23 mouse cellular contexts compared by ENCODE assay signal in the genomic region with DNA sequence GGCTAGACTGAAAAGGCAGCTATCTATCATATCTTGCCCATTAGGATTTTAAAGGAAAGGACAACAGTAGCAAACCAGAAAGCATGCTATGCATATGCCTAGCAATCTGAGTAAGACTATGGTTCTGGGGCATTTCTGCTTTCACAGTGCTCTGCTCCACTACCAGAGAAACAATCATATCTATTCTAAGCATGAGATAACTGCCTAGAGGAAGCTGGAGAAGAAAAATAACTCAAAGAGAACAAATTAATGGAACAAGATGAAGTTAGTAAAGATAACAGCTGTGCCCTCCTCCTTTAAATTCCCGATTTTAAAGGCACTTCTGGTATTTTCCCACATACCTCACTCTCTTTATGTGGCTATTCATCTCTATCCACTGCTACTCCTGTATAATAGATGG. TPM values are rescaled to one million over a fixed set of nuclear protein-coding genes. Genes with fewer than 3 reads are reported as not detected.
A peak's percentile ranks its signal among the peaks of the same experiment; 100 is the strongest.
DNase-seq lines count a peak whose midpoint lies in the region; ATAC-seq and TF ChIP-seq lines count a peak whose summit lies in the region.
"Had no signal": no experiment of that assay in that cellular context is flagged by ENCODE, and none has a peak within 500 bp of the region (broad histone marks: within the 10 kb centered on the region; RNA-seq: fewer than 3 reads in every experiment).

No protein-coding gene starts in this region.

- H3K36me3 ChIP-seq in heart, embryonic 11.5 days (ENCODE audit: control insufficient read depth, insufficient read depth, low read length) = no peaks in the 10 kb centered on the region
- no peaks in the 10 kb centered on the region for H3K36me3 ChIP-seq in heart, embryonic 16.5 days (ENCODE audit: control insufficient read depth, insufficient read depth)
- peaks cover 0 to 30% of the 10 kb centered on the region in 2 experiments; a peak in 2 of 4 replicates for H3K36me3 ChIP-seq in MEL (ENCODE audit: control insufficient read depth in 1 of 2, insufficient read depth in 2 of 2, low read length in 2 of 2)
- no peaks in the 10 kb centered on the region for H3K36me3 ChIP-seq in intestine, postnatal 0 days (ENCODE audit: control insufficient read depth, insufficient read depth)
- H3K36me3 ChIP-seq in liver, postnatal 0 days (replicated peaks; ENCODE audit: insufficient read depth, low read length) = no peaks in the 10 kb centered on the region
- peaks cover 5% of the 10 kb centered on the region for H3K36me3 ChIP-seq in hindbrain, embryonic 13.5 days

- intact Hi-C loops in heart, postnatal 10 days (cut with DNase I) = no loop called here

- peak; percentile 51 to 78; a peak in 3 of 4 replicates for TF ChIP-seq EP300 in MEL (IDR thresholded peaks at IDR 0.05; ENCODE audit: low read depth in 1 of 2, low read length in 2 of 2)
- no peak for TF ChIP-seq EP300 in liver, postnatal 0 days (IDR thresholded peaks at IDR 0.05; ENCODE audit: low read depth)

- no peaks in the 10 kb centered on the region for H3K27me3 ChIP-seq in heart, embryonic 11.5 days (ENCODE audit: control insufficient read depth, insufficient read depth, low read length)
- no peaks in the 10 kb centered on the region for H3K27me3 ChIP-seq in heart, embryonic 16.5 days (ENCODE audit: control insufficient read depth, insufficient read depth, low read length)
- no peaks in the 10 kb centered on the region for H3K27me3 ChIP-seq in MEL (ENCODE audit: control insufficient read depth in 1 of 2, insufficient read depth in 2 of 2, low read length in 2 of 2)
- H3K27me3 ChIP-seq in intestine, postnatal 0 days (replicated peaks; ENCODE audit: control insufficient read depth, insufficient read depth, low read length) = no peaks in the 10 kb centered on the region
- no peaks in the 10 kb centered on the region for H3K27me3 ChIP-seq in liver, postnatal 0 days (ENCODE audit: insufficient read depth, low read length)
- no peaks in the 10 kb centered on the region for H3K27me3 ChIP-seq in hindbrain, embryonic 13.5 days
- H3K27me3 ChIP-seq: embryonic facial prominence, embryonic 13.5 days had no signal

- peaks cover 11% of the 10 kb centered on the region for H3K4me1 ChIP-seq in heart, embryonic 11.5 days (ENCODE audit: control insufficient read depth, insufficient read depth, low read length)
- peaks cover 12% of the 10 kb centered on the region for H3K4me1 ChIP-seq in heart, embryonic 16.5 days (ENCODE audit: control insufficient read depth, insufficient read depth, low read length)
- H3K4me1 ChIP-seq in MEL (ENCODE audit: control insufficient read depth in 1 of 2, insufficient read depth in 2 of 2, low read length in 2 of 2) = peaks cover 7 to 17% of the 10 kb centered on the region in 2 experiments
- H3K4me1 ChIP-seq in intestine, postnatal 0 days (replicated peaks; ENCODE audit: control insufficient read depth, insufficient read depth, low read length) = peaks cover 6% of the 10 kb centered on the region; the same call in 1 of the 2 replicates
- no peaks in the 10 kb centered on the region; the same call in 1 of the 2 replicates for H3K4me1 ChIP-seq in liver, postnatal 0 days (ENCODE audit: insufficient read depth)
- H3K4me1 ChIP-seq in hindbrain, embryonic 13.5 days (replicated peaks) = no peaks in the 10 kb centered on the region

- TF ChIP-seq POLR2A in MEL (IDR thresholded peaks at IDR 0.05; ENCODE audit: control insufficient read depth in 1 of 2, insufficient read depth in 1 of 2, low read depth in 1 of 2, low read length in 2 of 2, poor library complexity in 1 of 2) = no peak

- no peak for TF ChIP-seq RAD21 in MEL (IDR thresholded peaks at IDR 0.05; ENCODE audit: low read depth, low read length)

- no peaks in the 10 kb centered on the region for H3K9me3 ChIP-seq in heart, embryonic 11.5 days (replicated peaks; ENCODE audit: control insufficient read depth, low read length)
- no peaks in the 10 kb centered on the region for H3K9me3 ChIP-seq in heart, embryonic 16.5 days (replicated peaks; ENCODE audit: control insufficient read depth, low read length)
- no peaks in the 10 kb centered on the region for H3K9me3 ChIP-seq in MEL (replicated peaks; ENCODE audit: insufficient read depth, low read length)
- H3K9me3 ChIP-seq in intestine, postnatal 0 days (ENCODE audit: control insufficient read depth) = no peaks in the 10 kb centered on the region
- H3K9me3 ChIP-seq in liver, postnatal 0 days (ENCODE audit: low read length) = no peaks in the 10 kb centered on the region
- H3K9me3 ChIP-seq in hindbrain, embryonic 13.5 days = no peaks in the 10 kb centered on the region
- H3K9me3 ChIP-seq: embryonic facial prominence, embryonic 13.5 days; forebrain, embryonic 10.5 days had no signal

- no peak overlapping the region for H3K4me3 ChIP-seq in heart, embryonic 11.5 days (ENCODE audit: low read depth, low read length)
- no peak overlapping the region for H3K4me3 ChIP-seq in heart, embryonic 16.5 days (ENCODE audit: low read length)
- no peak overlapping the region for H3K4me3 ChIP-seq in MEL (ENCODE audit: control insufficient read depth in 1 of 2, insufficient read depth in 1 of 2, low read depth in 2 of 2, low read length in 2 of 2)
- H3K4me3 ChIP-seq in intestine, postnatal 0 days (ENCODE audit: low read depth, low read length) = no peak overlapping the region
- H3K4me3 ChIP-seq in liver, postnatal 0 days (ENCODE audit: low read depth, low read length) = no peak overlapping the region
- H3K4me3 ChIP-seq in hindbrain, embryonic 13.5 days = no peak overlapping the region
- H3K4me3 ChIP-seq: embryonic facial prominence, embryonic 13.5 days; erythroblast, embryonic 14.5 days; forebrain, embryonic 10.5 days had no signal

- WGBS in heart, embryonic 11.5 days (ENCODE audit: insufficient replicate concordance) = 22% methylated on average over 1 of the region's 1 CpGs
- WGBS in heart, embryonic 16.5 days = 18% methylated on average over 1 of the region's 1 CpGs
- 16% methylated on average over 1 of the region's 1 CpGs for WGBS in intestine, postnatal 0 days
- WGBS in liver, postnatal 0 days (ENCODE audit: insufficient replicate concordance) = 39% methylated on average over 1 of the region's 1 CpGs
- 65% methylated on average over 1 of the region's 1 CpGs for WGBS in hindbrain, embryonic 13.5 days

- no peak for ATAC-seq in heart, embryonic 11.5 days (replicated peaks; ENCODE audit: insufficient number of reproducible peaks, low FRiP score, low TSS enrichment)
- ATAC-seq in heart, embryonic 16.5 days (replicated peaks; ENCODE audit: extremely low read depth, insufficient read depth, low FRiP score) = no peak
- ATAC-seq in intestine, postnatal 0 days = no peak
- no peak for ATAC-seq in liver, postnatal 0 days
- no peak for ATAC-seq in hindbrain, embryonic 13.5 days (ENCODE audit: low FRiP score)
- ATAC-seq: forebrain, embryonic 14.5 days; hindbrain, embryonic 16.5 days; inflammation-experienced regulatory T-cells, adult 6 months had no signal

- DNase-seq in heart, adult 9 months (ENCODE audit: low spot score in 2 of 2) = no peak
- DNase-seq in heart, postnatal 10 days = no peak
- DNase-seq in MEL (ENCODE audit: low read depth, low spot score) = peak; percentile 59
- no peak for DNase-seq in liver, postnatal 0 days
- DNase-seq: adrenal gland, adult 2 months; adrenal gland, postnatal 25 days; cerebellum, adult 18-20 months; cerebellum, adult 9-11 months; cerebellum, postnatal 36 days; gastrocnemius, postnatal 36 days; heart, adult 11 months; heart, postnatal 36 days; kidney, adult 8-10 months had no signal

- TF ChIP-seq CTCF in MEL (IDR thresholded peaks at IDR 0.05 in 2 of 3, conservative IDR thresholded peaks at IDR 0.05 in 1 of 3; ENCODE audit: control insufficient read depth in 1 of 3, insufficient read depth in 1 of 3, low read depth in 2 of 3, low read length in 3 of 3, poor library complexity in 1 of 3, severe bottlenecking in 1 of 3) = no peak
- no peak for TF ChIP-seq CTCF in intestine, postnatal 0 days (IDR thresholded peaks at IDR 0.05; ENCODE audit: low read depth)
- no peak for TF ChIP-seq CTCF in liver, postnatal 0 days (IDR thresholded peaks at IDR 0.05; ENCODE audit: low read depth)

- peak overlapping the region; percentile 27; the same call in 1 of the 2 replicates for H3K4me2 ChIP-seq in heart, embryonic 11.5 days
- H3K4me2 ChIP-seq in heart, embryonic 16.5 days (ENCODE audit: low read depth, low read length) = no peak overlapping the region
- H3K4me2 ChIP-seq in intestine, postnatal 0 days (replicated peaks; ENCODE audit: low read depth) = no peak overlapping the region
- H3K4me2 ChIP-seq in liver, postnatal 0 days (ENCODE audit: low read depth, low read length) = no peak overlapping the region
- H3K4me2 ChIP-seq in hindbrain, embryonic 13.5 days = no peak overlapping the region
- H3K4me2 ChIP-seq: embryonic facial prominence, embryonic 13.5 days had no signal

- H3K27ac ChIP-seq in heart, embryonic 11.5 days (ENCODE audit: low read depth, low read length) = peak overlapping the region; percentile 46; the same call in 1 of the 2 replicates
- 0 out of 2 replicates have a peak overlapping the region, but pooled peaks have one; percentile 0 for H3K27ac ChIP-seq in heart, embryonic 16.5 days (ENCODE audit: low read length)
- peak overlapping the region; percentile 16 for H3K27ac ChIP-seq in MEL (ENCODE audit: control insufficient read depth, low read depth, low read length)
- 0 out of 2 replicates have a peak overlapping the region, but pooled peaks have one; percentile 10 for H3K27ac ChIP-seq in intestine, postnatal 0 days (ENCODE audit: low read depth, low read length)
- H3K27ac ChIP-seq in liver, postnatal 0 days (ENCODE audit: low read depth) = no peak overlapping the region
- H3K27ac ChIP-seq in hindbrain, embryonic 13.5 days = no peak overlapping the region
- H3K27ac ChIP-seq: embryonic facial prominence, embryonic 13.5 days; forebrain, embryonic 10.5 days had no signal

- no peaks in the 10 kb centered on the region; the same call in 1 of the 2 replicates for H3K79me2 ChIP-seq in MEL (ENCODE audit: control insufficient read depth, insufficient read depth, low read length, poor library complexity)

- no peak overlapping the region for H3K9ac ChIP-seq in heart, embryonic 11.5 days (ENCODE audit: low read depth, low read length)
- no peak overlapping the region for H3K9ac ChIP-seq in heart, embryonic 16.5 days (ENCODE audit: low read length)
- peak overlapping the region; percentile 39 for H3K9ac ChIP-seq in MEL (ENCODE audit: control insufficient read depth, low read depth, low read length, poor library complexity, severe bottlenecking)
- no peak overlapping the region for H3K9ac ChIP-seq in intestine, postnatal 0 days (ENCODE audit: low read depth, low read length)
- no peak overlapping the region for H3K9ac ChIP-seq in liver, postnatal 0 days (replicated peaks)
- H3K9ac ChIP-seq in hindbrain, embryonic 13.5 days = no peak overlapping the region
- H3K9ac ChIP-seq: embryonic facial prominence, embryonic 13.5 days had no signal

RNA-seq across cellular contexts. Expression of gene Mast2, which starts 51.0 kb away (rescaled TPM):
- polyA plus RNA-seq in heart, embryonic 11.5 days (2014; fragmentation: Nextera tagmentation; extraction: Ambion mirVana) = 23.4 and 28.2 TPM in 2 replicates
- polyA plus RNA-seq in heart, embryonic 16.5 days (2015; fragmentation: Nextera tagmentation; extraction: Ambion mirVana) = 16.3 TPM in 2 replicates
- 10 to 100 TPM; 90.2 to 97.5 TPM for total RNA-seq in heart, postnatal 10 days (2021)
- 13.3 and 14.8 TPM in 2 replicates for total RNA-seq in MEL (2012; rRNA removed)
- 100 to 1,000 TPM in 1 of 2 experiments, 10 to 100 TPM in 1; 46.4 to 126 TPM for polyA plus RNA-seq in MEL (2012; ENCODE audit: insufficient read depth in 1 of 2, insufficient read length in 2 of 2, low read depth in 1 of 2, low replicate concordance in 2 of 2, missing spikeins in 1 of 2)
- 9.6 TPM in 2 replicates for polyA plus RNA-seq in intestine, postnatal 0 days (2015; fragmentation: Nextera tagmentation; extraction: Ambion mirVana)
- polyA plus RNA-seq in liver, postnatal 0 days (2015; fragmentation: Nextera tagmentation; extraction: Ambion mirVana) = 2.4 and 2.8 TPM in 2 replicates
- 35.3 and 39.4 TPM in 2 replicates for polyA plus RNA-seq in hindbrain, embryonic 13.5 days (2015; fragmentation: Nextera tagmentation; extraction: Ambion mirVana)

Comparison
In these comparisons a context has a peak if more than half of its experiments do, and no peak if none do; other contexts are left out.
1. H3K27ac ChIP-seq: peak in heart, embryonic 11.5 days (single experiment), heart, embryonic 16.5 days (single experiment), MEL (single experiment) and intestine, postnatal 0 days (single experiment); none in liver, postnatal 0 days (single experiment) and hindbrain, embryonic 13.5 days (single experiment).